Mouse (Mus musculus) stomach, postnatal 0 days (tissue): ENCODE data around the gene Zg16.

Experiments used
- CTCF ChIP-seq: IDR thresholded peaks from 2 replicates; pipeline ENCODE4 v1.5.1; 2016; ENCODE audit warnings: antibody characterized with exemption, low read depth, mild to moderate bottlenecking, moderate library complexity
- EP300 ChIP-seq: optimal IDR thresholded peaks from 2 replicates; pipeline ENCODE3; 2016; ENCODE audit warnings: antibody characterized with exemption

GRCm38 (mm10) chr7:127082995-127083394 lies 4.1 kb downstream of the Zg16 start:
- no peak for TF ChIP-seq CTCF
- TF ChIP-seq EP300, result no peak
